Mouse (Mus musculus): Measurements from ENCODE around the gene Ifnar2.

GRCm38 (mm10) chr16:91378431-91378986 is 5.9 kb downstream of the Ifnar2 start:
- TF ChIP-seq CTCF (IDR thresholded peaks at IDR 0.05; ENCODE audit: low read depth) (no peak), EP300 (IDR thresholded peaks at IDR 0.05; ENCODE audit: low read depth) (no peak)
